Mouse (Mus musculus): ENCODE data around the gene Ssh2.

DNA sequence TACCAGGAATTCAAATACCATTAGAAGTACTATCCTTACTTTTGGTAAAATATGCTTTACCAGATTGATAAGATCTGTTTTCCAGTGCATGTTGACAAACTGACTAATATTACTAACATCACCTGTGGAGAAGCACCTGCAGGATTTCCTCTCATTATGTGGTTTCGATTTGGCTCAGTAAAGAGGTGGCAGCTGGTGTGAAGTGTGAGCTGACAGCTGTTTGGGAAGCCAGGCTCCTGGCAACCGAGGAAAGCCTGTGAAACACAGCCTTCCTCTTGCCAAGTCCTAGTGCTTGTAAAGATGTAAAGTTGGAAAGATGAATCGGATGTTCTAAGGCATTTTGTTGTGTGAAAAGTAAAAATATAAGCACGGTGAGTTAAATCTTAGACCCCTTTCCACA lies 35.2 kb upstream of the Ssh2 start:
- TF ChIP-seq POLR2A (IDR thresholded peaks at IDR 0.05; ENCODE audit: control insufficient read depth, low read depth, low read length) (no peak), CTCF (IDR thresholded peaks at IDR 0.05; ENCODE audit: control insufficient read depth, insufficient read depth, insufficient replicate concordance, low read depth, low read length) (no peak)

Measured in testis, adult 2 months (tissue).